Mouse (Mus musculus): ENCODE measurements around the gene Ppp1r9b. TPM values are rescaled to one million over a fixed set of nuclear protein-coding genes. Genes with fewer than 3 reads are reported as not detected.

Gene Ppp1r9b
- polyA plus RNA-seq, 1 experiment from 2014 or later, result 20.8 TPM

DNA sequence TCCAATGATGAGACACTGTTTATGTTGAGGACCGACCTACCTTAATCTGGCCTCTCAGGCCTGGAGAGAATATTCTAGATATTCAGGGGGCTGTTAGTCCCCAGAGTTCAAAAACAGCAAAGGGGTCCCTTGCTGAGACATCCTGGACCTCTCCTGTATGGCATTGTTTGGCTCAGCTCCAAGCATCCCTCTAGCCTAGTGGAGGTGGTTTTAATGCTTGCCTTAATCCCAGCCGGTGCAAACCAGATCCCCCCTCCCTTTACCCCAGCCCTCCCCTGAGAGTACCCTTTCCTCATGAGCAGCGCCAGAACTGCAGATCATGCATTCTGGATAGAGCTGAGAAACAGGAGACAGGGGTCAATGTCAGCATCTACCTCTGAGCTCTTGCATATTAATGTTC is 21.7 kb downstream of the Ppp1r9b start:
- Histone ChIP-seq H3K9ac (ENCODE audit: low read length) (peak overlapping the region; percentile 99), H3K4me2 (ENCODE audit: low read length) (peak overlapping the region; percentile 92), H3K27ac (ENCODE audit: low read depth, low read length) (no peak overlapping the region), H3K27me3 (replicated peaks; ENCODE audit: control insufficient read depth, insufficient read depth, low read length) (no peaks in the 10 kb centered on the region), H3K4me3 (ENCODE audit: low read depth, low read length) (peak overlapping the region; percentile 91), H3K4me1 (ENCODE audit: control insufficient read depth, insufficient read depth, low read length) (peaks cover 38% of the 10 kb centered on the region), H3K36me3 (ENCODE audit: control insufficient read depth, insufficient read depth, low read length) (peaks cover 28% of the 10 kb centered on the region), H3K9me3 (replicated peaks; ENCODE audit: control insufficient read depth, low read length) (no peaks in the 10 kb centered on the region)
- ATAC-seq, result no peak
- WGBS, result 25% methylated on average over 3 of the region's 3 CpGs
- DNase-seq (ENCODE audit: low spot score), result peak; percentile 34

DNA sequence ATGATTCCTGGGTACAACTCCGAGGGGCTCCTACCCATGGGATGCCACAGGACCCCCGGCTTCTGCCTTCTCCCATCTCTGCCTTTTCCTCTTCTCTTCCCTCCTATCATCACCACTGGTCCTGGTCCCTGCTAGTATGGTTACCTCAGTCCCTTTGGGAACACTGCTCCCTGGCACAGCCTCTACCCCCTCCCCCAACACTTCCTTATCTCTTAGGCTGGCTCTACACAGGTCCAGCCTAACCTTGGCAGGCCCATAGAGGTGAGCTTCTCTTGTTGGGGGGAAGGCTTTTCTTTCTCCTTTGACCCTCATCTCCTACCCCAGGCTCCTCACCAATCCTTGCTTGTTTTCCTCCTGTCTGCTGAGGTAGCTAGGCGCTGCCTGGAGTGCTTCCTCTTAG is 24.6 kb downstream of the Ppp1r9b start:
- Histone ChIP-seq H3K4me3 (ENCODE audit: low read depth, low read length) (no peak overlapping the region), H3K4me1 (ENCODE audit: control insufficient read depth, insufficient read depth, low read length) (peaks cover 26% of the 10 kb centered on the region), H3K36me3 (ENCODE audit: control insufficient read depth, insufficient read depth, low read length) (peaks cover 53% of the 10 kb centered on the region), H3K27ac (ENCODE audit: low read depth, low read length) (no peak overlapping the region), H3K9ac (ENCODE audit: low read length) (no peak overlapping the region), H3K4me2 (ENCODE audit: low read length) (no peak overlapping the region), H3K9me3 (replicated peaks; ENCODE audit: control insufficient read depth, low read length) (no peaks in the 10 kb centered on the region), H3K27me3 (replicated peaks; ENCODE audit: control insufficient read depth, insufficient read depth, low read length) (no peaks in the 10 kb centered on the region)
- WGBS, result 70% methylated on average over 3 of the region's 3 CpGs
- no peak for ATAC-seq
- no peak for DNase-seq (ENCODE audit: low spot score)

DNA sequence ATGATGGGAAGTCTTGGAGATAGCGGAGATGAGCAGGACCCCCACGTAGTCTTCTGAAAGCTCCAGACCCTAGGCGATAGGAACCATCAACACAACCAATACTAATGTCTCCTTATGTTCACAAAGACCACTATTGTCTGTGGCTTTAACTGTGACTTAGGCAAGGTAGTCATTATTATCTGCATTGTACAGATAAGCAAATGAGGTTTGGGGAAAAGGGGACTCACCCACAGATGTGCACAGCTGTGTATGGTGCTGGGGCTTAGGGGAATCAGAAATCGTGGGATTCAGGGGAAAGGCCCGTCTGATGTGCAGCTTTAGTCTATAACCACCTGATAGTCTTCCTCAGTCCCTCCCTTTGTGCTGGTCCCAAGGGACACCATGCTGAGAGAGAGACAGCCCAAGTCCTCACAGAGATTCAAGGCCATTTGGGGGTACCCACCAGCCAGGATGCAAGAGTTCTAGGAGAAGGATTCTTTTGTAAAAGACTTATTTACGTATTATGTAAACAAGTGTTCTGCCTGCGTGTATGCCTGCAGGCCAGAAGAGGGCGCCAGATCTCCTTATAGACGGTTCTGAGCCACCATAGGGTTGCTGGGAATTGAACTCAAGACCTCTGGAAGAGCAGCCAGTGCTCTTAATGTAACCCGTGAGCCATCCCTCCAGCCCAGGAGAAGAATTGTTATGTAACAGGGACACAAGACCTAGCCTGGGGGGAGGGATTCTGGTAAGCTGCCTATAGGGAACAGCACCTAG is 31.6 kb downstream of the Ppp1r9b start:
- WGBS, result 83% methylated on average over 10 of the region's 10 CpGs
- no peak for ATAC-seq
- no peaks in the 10 kb centered on the region for H3K4me1 ChIP-seq (ENCODE audit: control insufficient read depth, insufficient read depth, low read length)
- H3K27ac ChIP-seq (ENCODE audit: low read depth, low read length), result no peak overlapping the region
- H3K4me3 ChIP-seq (ENCODE audit: low read depth, low read length), result no peak overlapping the region
- no peak overlapping the region for H3K9ac ChIP-seq (ENCODE audit: low read length)
- H3K36me3 ChIP-seq (ENCODE audit: control insufficient read depth, insufficient read depth, low read length), result peaks cover 82% of the 10 kb centered on the region
- no peak for DNase-seq (ENCODE audit: low spot score)
- no peaks in the 10 kb centered on the region for H3K27me3 ChIP-seq (replicated peaks; ENCODE audit: control insufficient read depth, insufficient read depth, low read length)
- H3K9me3 ChIP-seq (replicated peaks; ENCODE audit: control insufficient read depth, low read length), result no peaks in the 10 kb centered on the region
- no peak overlapping the region for H3K4me2 ChIP-seq (ENCODE audit: low read length)

DNA sequence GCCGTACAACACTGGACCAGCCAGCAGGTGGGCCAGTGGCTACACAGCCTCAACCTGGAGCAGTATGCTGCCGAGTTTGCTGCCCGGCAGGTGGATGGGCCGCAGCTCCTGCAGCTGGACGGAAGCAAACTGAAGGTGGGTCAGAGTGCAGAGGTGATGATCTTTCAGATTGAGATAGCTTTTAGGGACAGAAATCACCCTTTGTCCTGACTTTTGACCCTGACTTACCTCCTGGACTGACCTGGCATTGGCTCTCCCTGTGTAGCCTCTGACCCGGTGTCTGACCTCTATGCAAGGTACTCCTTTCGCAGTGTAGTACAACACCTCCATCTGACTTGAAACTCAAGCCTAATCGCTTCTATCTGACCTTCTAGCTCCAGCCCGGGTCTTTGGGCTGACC is 32.6 kb downstream of the Ppp1r9b start:
- H3K36me3 ChIP-seq (ENCODE audit: control insufficient read depth, insufficient read depth, low read length), result peaks cover 77% of the 10 kb centered on the region

DNA sequence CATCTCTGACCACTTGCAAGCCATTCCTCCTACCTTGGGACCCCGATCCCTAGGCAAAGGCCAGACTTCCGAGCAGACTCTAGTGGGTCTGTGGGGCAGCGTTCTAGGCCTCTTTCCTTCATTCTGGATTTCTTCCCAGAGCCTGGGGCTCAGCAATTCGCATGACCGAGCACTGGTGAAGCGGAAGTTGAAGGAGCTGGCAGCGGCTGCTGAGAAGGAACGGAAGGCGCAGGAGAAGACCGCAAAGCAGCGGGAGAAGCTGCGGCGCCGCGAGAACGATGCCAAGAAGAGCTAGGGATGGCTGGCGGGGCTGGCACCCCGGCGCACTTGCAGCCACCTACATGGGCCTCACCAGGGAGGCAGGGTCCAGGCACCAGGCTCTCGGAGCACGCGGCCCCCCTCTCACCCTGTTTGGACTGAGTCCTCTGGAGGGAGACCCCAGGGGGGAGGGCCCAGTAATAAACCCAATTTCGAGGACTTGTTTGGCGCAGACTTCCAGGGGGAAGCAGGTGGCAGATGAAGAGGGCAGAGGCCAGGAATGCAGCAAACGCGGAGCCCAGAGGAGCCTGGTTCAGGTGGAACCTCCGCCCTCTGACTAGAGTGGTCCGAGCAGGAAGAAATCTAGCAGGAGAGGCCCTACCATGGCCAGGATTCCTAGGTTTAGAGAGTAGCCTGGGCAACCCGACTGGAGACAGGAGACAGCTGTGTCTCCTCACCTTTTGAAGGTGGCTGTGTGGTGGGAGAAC is 33.8 kb downstream of the Ppp1r9b start:
- DNase-seq (ENCODE audit: low spot score), result peak; percentile 77
- no peaks in the 10 kb centered on the region for H3K9me3 ChIP-seq (replicated peaks; ENCODE audit: control insufficient read depth, low read length)
- peaks cover 6% of the 10 kb centered on the region; the same call in 1 of the 2 replicates for H3K4me1 ChIP-seq (ENCODE audit: control insufficient read depth, insufficient read depth, low read length)
- no peaks in the 10 kb centered on the region for H3K27me3 ChIP-seq (replicated peaks; ENCODE audit: control insufficient read depth, insufficient read depth, low read length)
- H3K27ac ChIP-seq (ENCODE audit: low read depth, low read length), result peak overlapping the region; percentile 74; the same call in 1 of the 2 replicates
- ATAC-seq, result peak; percentile 36; the same call in 1 of the 2 replicates
- H3K4me3 ChIP-seq (ENCODE audit: low read depth, low read length), result no peak overlapping the region
- no peak overlapping the region for H3K9ac ChIP-seq (ENCODE audit: low read length)
- no peak overlapping the region for H3K4me2 ChIP-seq (ENCODE audit: low read length)
- H3K36me3 ChIP-seq (ENCODE audit: control insufficient read depth, insufficient read depth, low read length), result peaks cover 66% of the 10 kb centered on the region
- WGBS, result 45% methylated on average over 29 of the region's 29 CpGs

More for the DNA sequence above, 32.6 kb downstream of the Ppp1r9b start:
- no peaks in the 10 kb centered on the region for H3K27me3 ChIP-seq (replicated peaks; ENCODE audit: control insufficient read depth, insufficient read depth, low read length)
- no peak overlapping the region for H3K9ac ChIP-seq (ENCODE audit: low read length)
- H3K9me3 ChIP-seq (replicated peaks; ENCODE audit: control insufficient read depth, low read length), result no peaks in the 10 kb centered on the region
- no peak overlapping the region for H3K4me3 ChIP-seq (ENCODE audit: low read depth, low read length)
- ATAC-seq (no peak), DNase-seq (ENCODE audit: low spot score) (no peak)
- H3K4me2 ChIP-seq (ENCODE audit: low read length), result no peak overlapping the region
- H3K4me1 ChIP-seq (ENCODE audit: control insufficient read depth, insufficient read depth, low read length), result peaks cover 5% of the 10 kb centered on the region; the same call in 1 of the 2 replicates
- WGBS, result 96% methylated on average over 9 of the region's 9 CpGs
- no peak overlapping the region for H3K27ac ChIP-seq (ENCODE audit: low read depth, low read length)

DNA sequence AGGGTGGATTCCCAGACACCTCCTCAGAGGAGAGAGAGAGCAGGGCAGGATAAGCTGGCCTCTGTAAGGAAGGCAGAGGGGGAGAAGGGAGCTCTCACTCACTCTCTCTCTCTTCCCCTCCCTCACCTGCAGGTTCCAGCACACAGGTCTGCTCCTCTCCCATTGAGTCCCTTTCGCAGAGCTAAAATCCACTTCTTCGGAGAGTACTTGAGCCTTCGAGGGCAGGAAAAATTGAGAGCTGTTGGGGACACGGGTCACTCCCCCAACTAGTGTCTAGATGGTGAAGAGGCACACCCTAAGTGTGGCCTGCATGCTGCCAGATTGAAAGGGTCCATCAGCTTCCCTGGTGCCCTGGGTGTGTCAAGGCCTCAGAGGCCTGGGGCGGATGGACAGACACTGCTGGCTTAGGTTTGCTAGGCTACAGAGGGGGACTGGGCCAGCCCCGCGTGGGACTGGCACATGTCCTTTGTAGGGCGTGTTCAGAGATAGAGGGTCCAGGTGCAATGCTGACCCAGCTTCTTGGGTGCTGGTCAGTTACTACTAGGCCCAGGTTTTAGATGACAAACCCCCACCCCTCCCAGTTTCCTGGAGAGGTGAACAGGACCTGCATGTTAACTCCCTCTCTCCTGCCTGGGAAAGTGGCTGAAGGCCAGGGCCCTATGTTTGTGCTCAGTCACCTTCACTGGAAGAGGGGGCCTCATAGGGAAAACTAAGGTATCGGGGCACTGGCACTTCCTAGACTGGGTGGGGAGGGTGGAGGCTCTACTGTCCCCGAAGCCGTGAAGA is 34.6 kb downstream of the Ppp1r9b start:
- Histone ChIP-seq H3K4me1 (ENCODE audit: control insufficient read depth, insufficient read depth, low read length) (peaks cover 6% of the 10 kb centered on the region; the same call in 1 of the 2 replicates), H3K27me3 (replicated peaks; ENCODE audit: control insufficient read depth, insufficient read depth, low read length) (no peaks in the 10 kb centered on the region), H3K9ac (ENCODE audit: low read length) (no peak overlapping the region), H3K4me2 (ENCODE audit: low read length) (no peak overlapping the region), H3K4me3 (ENCODE audit: low read depth, low read length) (no peak overlapping the region), H3K9me3 (replicated peaks; ENCODE audit: control insufficient read depth, low read length) (no peaks in the 10 kb centered on the region), H3K36me3 (ENCODE audit: control insufficient read depth, insufficient read depth, low read length) (peaks cover 58% of the 10 kb centered on the region), H3K27ac (ENCODE audit: low read depth, low read length) (peak overlapping the region; percentile 74; the same call in 1 of the 2 replicates)
- WGBS, result 92% methylated on average over 11 of the region's 11 CpGs
- DNase-seq (ENCODE audit: low spot score) (no peak), ATAC-seq (no peak)

DNA sequence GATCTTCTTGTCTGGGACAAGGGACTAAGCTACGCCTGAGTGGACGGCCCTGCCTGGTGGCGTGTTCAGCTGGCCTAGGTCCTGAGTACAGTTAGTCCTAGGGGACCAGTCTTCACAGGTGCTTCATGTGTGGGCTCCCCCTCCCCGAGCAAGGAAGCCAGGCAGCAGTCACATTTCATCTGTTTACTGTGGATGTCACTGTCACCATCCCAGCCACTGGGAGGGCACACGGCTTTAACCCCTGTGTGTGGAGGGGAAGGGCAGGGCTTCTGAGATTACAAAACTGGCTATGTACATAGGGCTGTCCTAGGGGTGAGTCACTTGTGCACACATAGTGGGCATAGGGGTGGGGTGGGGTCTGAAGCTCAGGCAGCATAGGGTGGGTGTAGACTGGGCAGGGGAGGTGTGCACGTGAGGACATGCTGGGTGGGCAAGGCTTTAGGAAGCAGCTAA is 35.3 kb downstream of the Ppp1r9b start:
- H3K36me3 ChIP-seq (ENCODE audit: control insufficient read depth, insufficient read depth, low read length), result peaks cover 51% of the 10 kb centered on the region
- H3K9me3 ChIP-seq (replicated peaks; ENCODE audit: control insufficient read depth, low read length), result no peaks in the 10 kb centered on the region
- DNase-seq (ENCODE audit: low spot score), result no peak
- H3K27me3 ChIP-seq (replicated peaks; ENCODE audit: control insufficient read depth, insufficient read depth, low read length), result no peaks in the 10 kb centered on the region
- H3K9ac ChIP-seq (ENCODE audit: low read length), result no peak overlapping the region
- no peak overlapping the region for H3K27ac ChIP-seq (ENCODE audit: low read depth, low read length)
- ATAC-seq, result no peak
- WGBS, result 79% methylated on average over 6 of the region's 6 CpGs
- no peak overlapping the region for H3K4me3 ChIP-seq (ENCODE audit: low read depth, low read length)
- no peak overlapping the region for H3K4me2 ChIP-seq (ENCODE audit: low read length)
- H3K4me1 ChIP-seq (ENCODE audit: control insufficient read depth, insufficient read depth, low read length), result peaks cover 6% of the 10 kb centered on the region; the same call in 1 of the 2 replicates

DNA sequence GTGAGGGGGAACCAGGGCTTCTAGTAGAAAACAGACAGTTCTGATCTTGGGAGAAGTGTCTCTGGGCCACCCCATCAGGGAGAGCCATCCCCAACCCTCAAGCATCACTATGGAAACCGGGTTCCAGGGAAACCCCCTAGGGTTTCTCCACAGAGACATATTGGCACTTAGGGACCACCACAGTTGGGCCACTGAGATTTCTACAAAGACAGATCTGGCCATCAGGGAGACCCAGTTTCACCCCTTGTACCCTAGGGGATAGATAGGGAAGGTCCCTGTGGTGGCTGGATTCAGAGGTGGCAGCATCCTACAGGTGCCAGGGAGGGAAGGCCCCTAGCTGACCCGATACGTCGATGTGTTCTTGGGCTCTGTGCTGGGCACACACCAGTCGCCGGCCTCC is 36.0 kb downstream of the Ppp1r9b start:
- Histone ChIP-seq H3K4me3 (ENCODE audit: low read depth, low read length) (no peak overlapping the region), H3K27me3 (replicated peaks; ENCODE audit: control insufficient read depth, insufficient read depth, low read length) (no peaks in the 10 kb centered on the region), H3K9ac (ENCODE audit: low read length) (no peak overlapping the region), H3K36me3 (ENCODE audit: control insufficient read depth, insufficient read depth, low read length) (peaks cover 44% of the 10 kb centered on the region), H3K4me2 (ENCODE audit: low read length) (no peak overlapping the region), H3K9me3 (replicated peaks; ENCODE audit: control insufficient read depth, low read length) (no peaks in the 10 kb centered on the region), H3K27ac (ENCODE audit: low read depth, low read length) (no peak overlapping the region), H3K4me1 (ENCODE audit: control insufficient read depth, insufficient read depth, low read length) (peaks cover 6% of the 10 kb centered on the region; the same call in 1 of the 2 replicates)
- ATAC-seq, result no peak
- no peak for DNase-seq (ENCODE audit: low spot score)
- WGBS, result 90% methylated on average over 6 of the region's 6 CpGs

Measured in forebrain, embryonic 14.5 days (tissue).